Mouse (Mus musculus) liver, embryonic 13.5 days (tissue): ENCODE data around the gene Pinlyp. TPM values are rescaled to one million over a fixed set of nuclear protein-coding genes. Genes with fewer than 3 reads are reported as not detected.

Source experiments
- ATAC-seq: fragments of 200-750 bp; cut with Nextera tagmentation; 2 replicates; pipeline ENCODE4 v1.8.0; 2017; ENCODE audit warnings: low read depth, mild to moderate bottlenecking, moderate number of reproducible peaks, moderate library complexity
- DNase-seq: peaks from one replicate; pipeline ENCODE4 v3.0.0; 2022
- H3K27ac ChIP-seq: fragments of 300-500 bp; sonication (generic); 2 replicates; pipeline ENCODE4 v1.5.1; 2015; ENCODE audit warnings: moderate library complexity, mild to moderate bottlenecking, inconsistent platforms
- H3K27me3 ChIP-seq: fragments of 300-500 bp; sonication (generic); 2 replicates; pipeline ENCODE4 v1.6.1; 2015; ENCODE audit warnings: mild to moderate bottlenecking, inconsistent platforms
- H3K36me3 ChIP-seq: fragments of 300-500 bp; sonication (generic); 2 replicates; pipeline ENCODE4 v1.6.1; 2015; ENCODE audit warnings: mild to moderate bottlenecking, inconsistent platforms
- H3K4me1 ChIP-seq: fragments of 300-500 bp; sonication (generic); replicated peaks from 2 replicates; pipeline ENCODE4 v1.6.1; 2015; ENCODE audit warnings: inconsistent platforms
- H3K4me2 ChIP-seq: fragments of 300-500 bp; sonication (generic); 2 replicates; pipeline ENCODE4 v1.6.1; 2015; ENCODE audit warnings: inconsistent platforms, mild to moderate bottlenecking, moderate library complexity
- H3K4me3 ChIP-seq: fragments of 300-500 bp; sonication (generic); replicated peaks from 2 replicates; pipeline ENCODE4 v1.5.1; 2015; ENCODE audit warnings: mild to moderate bottlenecking, inconsistent platforms
- H3K9ac ChIP-seq: fragments of 300-500 bp; sonication (generic); 2 replicates; pipeline ENCODE4 v1.6.1; 2015; ENCODE audit warnings: mild to moderate bottlenecking, inconsistent platforms
- H3K9me3 ChIP-seq: fragments of 300-500 bp; sonication (generic); replicated peaks from 2 replicates; pipeline ENCODE4 v1.6.1; 2016; ENCODE audit warnings: inconsistent platforms
- WGBS: fragments of 180-500 bp; shearing (Covaris S2); methylation state at CpG from one replicate; pipeline ENCODE4 v1.1.7; 2015; ENCODE audit not compliant: insufficient replicate concordance; 5-methylcytosine and 5-hydroxymethylcytosine counted together
- polyA plus RNA-seq: library from polyadenylated mRNA; unstranded; fragments of >200 nt; fragmentation: Nextera tagmentation; extraction: Ambion mirVana; gene quantifications from 2 replicates; pipeline ENCODE4 v1.2.1, GENCODE M21; 2015

Pinlyp gene
- polyA plus RNA-seq, 1 experiment from 2014 or later: not detected

DNA sequence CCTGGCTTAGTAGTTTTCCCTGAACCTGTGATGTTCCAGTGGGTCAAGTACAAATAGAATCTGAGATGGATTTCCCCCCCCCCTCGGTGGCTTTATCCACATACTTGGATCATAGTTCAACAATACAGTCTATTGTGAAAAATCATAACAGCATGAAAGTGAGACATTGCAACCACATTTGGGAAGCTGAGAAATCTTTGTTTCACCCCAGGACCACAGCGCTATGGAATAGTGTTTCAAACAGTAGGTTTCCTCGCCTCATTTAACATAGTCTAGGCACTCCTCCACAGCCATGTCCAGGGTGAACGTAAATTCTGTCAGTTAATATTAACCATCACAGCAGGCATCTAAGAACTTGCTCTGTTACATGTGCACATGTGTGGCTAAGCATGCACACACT lies 8.8 kb downstream of the Pinlyp start:
- Histone ChIP-seq H3K9ac (no peak overlapping the region), H3K27ac (no peak overlapping the region), H3K27me3 (no peaks in the 10 kb centered on the region), H3K4me2 (no peak overlapping the region), H3K9me3 (no peaks in the 10 kb centered on the region), H3K4me3 (no peak overlapping the region), H3K36me3 (peaks cover 20% of the 10 kb centered on the region), H3K4me1 (peaks cover 12% of the 10 kb centered on the region)
- ATAC-seq (no peak), DNase-seq (no peak)
- WGBS: 74% methylated on average over 4 of the region's 4 CpGs

DNA sequence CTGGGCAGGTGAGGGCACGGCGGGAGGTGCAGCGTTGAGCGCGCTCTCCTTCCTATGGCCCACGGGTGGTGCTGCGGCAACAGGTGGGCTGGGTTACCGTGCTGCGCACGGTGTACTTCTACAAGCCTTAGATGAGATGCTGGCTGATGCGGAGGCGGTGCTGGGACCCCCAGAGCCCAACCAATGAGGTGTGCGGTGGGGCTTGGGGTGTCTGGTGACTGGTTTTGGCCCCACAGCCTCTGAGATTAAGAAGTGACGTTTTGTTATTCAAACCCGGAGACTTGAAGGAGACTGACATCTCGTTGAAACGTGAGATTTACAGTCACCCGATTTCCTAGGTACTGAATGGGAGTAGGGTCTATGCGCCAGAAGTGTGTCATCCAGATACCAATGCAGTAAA lies 11.6 kb downstream of the Pinlyp start:
- ATAC-seq (no peak), DNase-seq (no peak)
- no peaks in the 10 kb centered on the region for H3K27me3 ChIP-seq
- H3K4me1 ChIP-seq: peaks cover 27% of the 10 kb centered on the region
- H3K4me2 ChIP-seq: no peak overlapping the region
- H3K36me3 ChIP-seq: peaks cover 20% of the 10 kb centered on the region
- no peak overlapping the region for H3K4me3 ChIP-seq
- H3K9me3 ChIP-seq: no peaks in the 10 kb centered on the region
- 76% methylated on average over 19 of the region's 19 CpGs for WGBS
- no peak overlapping the region for H3K27ac ChIP-seq
- no peak overlapping the region for H3K9ac ChIP-seq

DNA sequence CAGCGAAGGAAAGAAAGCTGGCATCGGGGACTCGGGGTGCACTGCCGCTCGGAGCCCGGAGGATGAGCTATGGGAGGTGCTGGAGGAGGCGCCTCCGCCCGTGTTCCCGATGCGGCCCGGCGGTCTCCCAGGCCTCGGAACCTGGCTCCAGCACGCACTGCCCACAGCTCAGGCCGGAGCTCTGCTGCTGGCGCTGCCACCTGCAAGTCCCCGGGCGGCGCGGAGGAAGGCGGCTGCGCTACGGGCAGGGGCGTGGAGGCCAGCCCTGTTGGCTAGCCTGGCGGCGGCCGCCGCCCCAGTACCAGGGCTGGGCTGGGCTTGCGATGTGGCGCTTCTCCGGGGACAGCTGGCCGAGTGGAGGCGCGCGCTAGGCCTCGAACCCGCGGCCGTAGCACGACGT lies 12.1 kb downstream of the Pinlyp start:
- DNase-seq: no peak
- 69% methylated on average over 42 of the region's 42 CpGs for WGBS
- no peak overlapping the region for H3K4me2 ChIP-seq
- H3K4me1 ChIP-seq: peaks cover 32% of the 10 kb centered on the region
- H3K27me3 ChIP-seq: no peaks in the 10 kb centered on the region
- H3K9me3 ChIP-seq: no peaks in the 10 kb centered on the region
- H3K36me3 ChIP-seq: peaks cover 20% of the 10 kb centered on the region
- no peak overlapping the region for H3K27ac ChIP-seq
- no peak overlapping the region for H3K9ac ChIP-seq
- no peak for ATAC-seq
- H3K4me3 ChIP-seq: no peak overlapping the region

DNA sequence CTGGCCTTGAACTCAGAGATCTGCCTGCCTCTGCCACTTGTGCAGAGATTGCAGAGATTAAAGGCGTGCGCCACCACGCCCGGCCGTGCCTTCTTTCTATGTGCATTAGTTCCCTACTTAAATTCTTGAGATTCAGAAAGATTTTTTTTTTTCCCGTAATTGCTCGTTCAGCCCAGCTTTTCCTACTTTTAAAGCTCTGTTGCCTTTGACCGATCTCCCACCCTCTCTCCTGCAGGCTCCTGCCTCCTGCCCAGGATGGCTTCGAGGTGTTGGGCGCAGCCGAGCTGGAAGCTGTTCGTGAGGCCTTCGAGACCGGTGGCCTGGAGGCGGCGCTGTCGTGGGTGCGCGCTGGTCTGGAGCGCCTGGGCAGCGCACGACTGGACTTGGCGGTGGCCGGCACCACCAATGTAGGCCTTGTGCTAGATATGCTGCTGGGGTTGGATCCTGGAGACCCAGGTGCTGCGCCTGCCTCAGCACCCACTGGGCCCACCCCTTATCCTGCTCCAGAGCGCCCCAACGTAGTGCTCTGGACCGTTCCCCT lies 12.8 kb downstream of the Pinlyp start:
- Histone ChIP-seq H3K4me2 (no peak overlapping the region), H3K9ac (no peak overlapping the region), H3K9me3 (no peaks in the 10 kb centered on the region), H3K4me1 (peaks cover 32% of the 10 kb centered on the region), H3K4me3 (no peak overlapping the region), H3K36me3 (peaks cover 20% of the 10 kb centered on the region), H3K27ac (no peak overlapping the region), H3K27me3 (no peaks in the 10 kb centered on the region)
- WGBS: 87% methylated on average over 28 of the region's 28 CpGs
- ATAC-seq (no peak), DNase-seq (no peak)

DNA sequence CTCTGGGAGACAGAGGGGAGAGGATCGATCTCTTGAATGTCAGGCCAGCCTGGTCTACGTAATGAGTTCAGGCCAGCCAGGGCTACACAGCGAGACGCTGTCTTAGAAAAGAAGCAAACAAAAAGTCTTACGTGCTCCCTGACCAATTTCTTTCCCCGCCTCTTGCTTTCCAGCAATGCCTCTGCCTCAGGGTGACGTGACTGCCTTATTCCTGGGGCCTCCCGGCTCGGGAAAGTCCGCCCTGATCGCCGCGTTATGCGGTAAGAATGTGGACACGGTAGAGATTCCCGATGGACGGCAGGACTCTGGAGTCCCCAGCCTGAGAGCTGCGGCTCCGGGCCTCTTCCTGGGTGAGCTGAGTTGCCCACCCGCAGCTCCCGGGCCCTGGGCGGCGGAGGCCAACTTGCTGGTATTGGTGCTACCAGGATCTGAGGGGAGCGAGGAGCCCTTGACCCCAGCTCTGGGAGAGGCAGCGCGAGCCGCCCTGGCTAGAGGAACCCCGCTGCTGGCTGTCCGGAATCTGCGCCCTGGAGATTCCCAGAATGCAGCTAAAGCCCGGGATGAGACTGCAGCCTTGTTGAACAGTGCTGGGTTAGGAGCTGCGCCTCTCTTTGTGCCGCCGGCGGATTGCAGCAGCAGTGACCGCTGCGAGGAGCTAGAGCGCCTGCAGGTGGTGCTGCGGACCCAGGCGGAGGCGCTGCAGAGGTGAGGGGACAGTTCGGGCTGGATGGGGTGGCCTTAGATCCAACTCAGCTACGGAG lies 14.5 kb downstream of the Pinlyp start:
- ATAC-seq: peak; percentile 57
- Histone ChIP-seq H3K36me3 (peaks cover 20% of the 10 kb centered on the region), H3K4me2 (peak overlapping the region; percentile 95), H3K9me3 (no peaks in the 10 kb centered on the region), H3K27me3 (no peaks in the 10 kb centered on the region), H3K4me3 (peak overlapping the region; percentile 68), H3K9ac (peak overlapping the region; percentile 80), H3K27ac (peak overlapping the region; percentile 76), H3K4me1 (peaks cover 32% of the 10 kb centered on the region)
- DNase-seq: peak; percentile 56
- WGBS: 4% methylated on average over 43 of the region's 43 CpGs

DNA sequence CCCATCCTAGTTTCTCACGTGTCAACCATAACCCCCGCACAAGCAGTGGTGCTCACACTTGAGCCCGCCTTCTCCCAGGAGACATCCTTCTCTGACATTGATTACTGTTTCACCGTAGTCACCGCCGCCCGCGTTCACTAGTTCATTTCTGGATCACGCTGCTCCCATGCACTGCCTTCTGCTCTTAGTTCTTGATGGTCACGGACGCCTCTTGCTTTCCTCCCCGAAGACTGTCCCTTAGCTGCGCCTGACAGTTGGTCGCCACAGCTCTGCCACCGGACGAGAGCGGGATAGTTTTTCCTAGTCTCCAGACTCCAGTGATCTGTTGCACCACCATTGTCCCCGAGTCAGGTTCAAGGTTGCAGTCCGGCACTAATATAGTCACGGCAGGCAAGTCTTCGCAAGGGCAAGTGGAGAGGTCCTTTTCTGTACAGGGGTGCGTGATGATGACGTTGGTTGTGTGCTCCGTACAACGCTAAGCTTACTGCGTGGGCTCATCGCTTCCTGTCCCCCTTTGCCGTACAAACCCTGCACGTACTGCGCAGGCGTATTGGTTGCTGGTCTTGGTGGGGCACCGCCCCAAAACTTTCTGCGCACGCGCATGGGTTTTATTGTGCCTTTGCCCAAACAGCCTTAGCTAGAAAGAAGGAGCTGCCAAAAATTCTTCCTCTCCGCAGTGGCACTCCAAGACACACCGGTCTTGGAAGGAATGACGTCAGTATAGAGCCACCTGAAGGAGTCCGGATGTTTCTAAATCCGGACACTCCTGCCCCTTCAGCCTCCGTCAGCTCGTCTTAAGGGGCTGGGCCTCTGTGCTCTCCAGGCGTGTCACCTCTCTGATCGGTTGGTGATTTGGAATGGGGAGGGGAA lies 15.6 kb downstream of the Pinlyp start, which contains the start of gene Irgq:
TSS of gene Irgq (plus strand) at position 628 of the 870 bp plus-strand sequence.
- Histone ChIP-seq H3K4me1 (peaks cover 32% of the 10 kb centered on the region), H3K36me3 (peaks cover 20% of the 10 kb centered on the region), H3K27me3 (no peaks in the 10 kb centered on the region), H3K27ac (peak within 1 kb of the TSS; percentile 76), H3K4me3 (peak within 1 kb of the TSS; percentile 68), H3K9me3 (no peaks in the 10 kb centered on the region), H3K4me2 (peak within 1 kb of the TSS; percentile 95), H3K9ac (peak within 1 kb of the TSS; percentile 80)
- under 1% methylated on average over 44 of the region's 44 CpGs for WGBS
- peak; percentile 95 for DNase-seq
- peak; percentile 90 for ATAC-seq

DNA sequence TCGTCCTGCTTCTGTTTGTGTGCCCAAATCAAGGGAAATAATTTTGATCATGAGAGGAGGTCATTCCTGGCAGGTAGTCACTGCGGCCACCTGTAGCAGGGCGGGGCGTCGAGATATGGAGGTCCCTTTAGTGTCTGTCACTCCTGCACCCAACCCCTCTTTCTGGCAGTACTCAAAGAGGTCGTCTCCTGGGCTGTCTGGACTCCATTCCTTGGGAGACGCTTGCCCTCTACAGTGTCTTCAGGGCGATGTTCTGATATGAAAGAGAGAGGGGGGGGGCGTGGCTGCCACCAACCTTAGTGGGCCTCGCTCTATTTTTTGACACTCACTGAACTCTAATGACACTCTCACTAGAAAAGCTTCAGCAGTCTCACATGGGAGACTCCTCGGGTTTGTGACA lies 16.3 kb downstream of the Pinlyp start:
- DNase-seq (peak; percentile 9), ATAC-seq (no peak)
- 40% methylated on average over 11 of the region's 11 CpGs for WGBS
- Histone ChIP-seq H3K4me1 (peaks cover 32% of the 10 kb centered on the region), H3K4me2 (peak overlapping the region; percentile 95), H3K27me3 (no peaks in the 10 kb centered on the region), H3K9me3 (no peaks in the 10 kb centered on the region), H3K27ac (peak overlapping the region; percentile 76), H3K4me3 (peak overlapping the region; percentile 68), H3K36me3 (peaks cover 20% of the 10 kb centered on the region), H3K9ac (peak overlapping the region; percentile 80)

DNA sequence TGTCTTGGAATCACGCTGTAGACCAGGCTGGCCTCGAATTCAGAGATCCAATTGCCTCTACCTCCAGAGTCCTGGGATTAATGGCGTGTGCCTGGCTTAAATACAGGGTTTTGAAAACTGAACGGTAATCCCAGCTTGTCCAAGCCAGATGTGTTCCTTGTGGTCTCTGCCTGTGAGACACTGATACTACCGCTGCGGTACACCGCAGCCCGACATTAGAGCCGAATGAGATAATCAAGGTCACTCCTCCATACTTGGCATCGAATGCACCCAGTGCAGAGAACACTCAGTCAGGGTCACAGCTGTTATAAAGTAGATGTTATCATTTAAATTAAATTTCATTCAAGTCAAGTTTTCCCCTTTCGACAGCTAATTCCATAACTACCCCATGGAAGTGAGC lies 17.1 kb downstream of the Pinlyp start:
- ATAC-seq: no peak
- no peak for DNase-seq
- Histone ChIP-seq H3K27ac (no peak overlapping the region), H3K27me3 (0 out of 2 replicates have a peak, but pooled peaks cover 3% of the 10 kb centered on the region), H3K36me3 (peaks cover 12% of the 10 kb centered on the region), H3K4me1 (peaks cover 32% of the 10 kb centered on the region), H3K4me3 (no peak overlapping the region), H3K4me2 (no peak overlapping the region), H3K9me3 (no peaks in the 10 kb centered on the region), H3K9ac (no peak overlapping the region)
- 76% methylated on average over 11 of the region's 11 CpGs for WGBS

DNA sequence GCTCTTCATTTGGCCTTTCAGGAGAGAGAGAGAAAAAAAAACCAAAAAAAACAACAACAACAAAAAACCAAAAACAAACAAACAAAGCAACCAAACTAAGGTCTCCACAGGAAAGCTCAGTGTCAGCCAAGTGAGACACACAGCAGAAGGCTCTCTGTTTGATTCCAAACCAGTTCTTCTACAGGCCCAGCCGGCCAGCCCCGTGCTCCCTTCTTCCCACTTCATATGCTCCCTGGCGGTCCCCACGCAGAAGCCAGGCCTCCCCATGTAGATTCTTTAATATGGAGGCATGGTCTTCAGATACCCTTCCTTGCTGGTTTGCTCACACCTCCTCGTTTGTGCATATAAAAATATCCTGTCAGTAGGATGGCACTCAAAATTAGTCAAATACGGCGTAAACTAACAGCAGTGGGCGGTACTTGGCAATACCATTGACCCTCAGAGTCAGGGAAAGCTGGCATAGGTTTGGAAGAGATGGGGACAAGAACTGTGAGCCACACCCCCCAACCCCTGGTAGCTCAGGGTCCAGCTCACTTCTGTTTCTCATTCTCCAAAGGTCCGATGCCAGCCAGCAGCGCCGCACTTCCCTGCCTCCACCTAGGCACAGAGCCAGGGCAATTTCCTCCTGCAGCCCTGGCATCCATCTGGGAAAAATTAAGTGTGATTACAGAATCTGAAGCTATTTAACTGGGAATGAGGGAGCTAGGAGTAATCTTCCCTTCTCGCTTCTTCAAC lies 20.1 kb downstream of the Pinlyp start:
- ATAC-seq (no peak), DNase-seq (no peak)
- Histone ChIP-seq H3K27me3 (0 out of 2 replicates have a peak, but pooled peaks cover 8% of the 10 kb centered on the region), H3K4me2 (no peak overlapping the region), H3K9ac (no peak overlapping the region), H3K27ac (no peak overlapping the region), H3K4me3 (no peak overlapping the region), H3K4me1 (peaks cover 14% of the 10 kb centered on the region), H3K36me3 (no peaks in the 10 kb centered on the region), H3K9me3 (no peaks in the 10 kb centered on the region)
- 77% methylated on average over 12 of the region's 12 CpGs for WGBS

DNA sequence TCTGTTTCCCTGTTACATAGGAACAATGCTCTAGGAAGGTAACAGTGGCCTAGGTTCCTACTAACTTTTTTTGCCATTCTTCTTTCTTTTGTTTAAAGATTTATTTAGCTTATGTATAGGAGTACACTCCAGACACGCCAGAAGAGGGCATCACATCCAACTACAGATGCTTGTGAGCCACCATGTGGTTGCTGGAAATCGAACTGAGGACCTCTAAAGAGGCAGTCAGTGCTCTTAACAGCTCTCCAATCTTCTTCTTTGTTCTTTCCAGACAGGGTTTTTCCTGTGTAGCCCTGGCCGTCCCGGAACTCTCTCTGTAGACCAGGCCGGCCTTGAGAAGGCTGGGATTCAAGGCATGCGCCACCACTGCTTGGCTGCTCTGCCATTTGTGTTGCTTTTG lies 20.9 kb downstream of the Pinlyp start:
- no peaks in the 10 kb centered on the region for H3K36me3 ChIP-seq
- no peak overlapping the region for H3K27ac ChIP-seq
- H3K27me3 ChIP-seq: 0 out of 2 replicates have a peak, but pooled peaks cover 8% of the 10 kb centered on the region
- ATAC-seq: no peak
- WGBS: 69% methylated on average over 6 of the region's 6 CpGs
- no peak overlapping the region for H3K4me2 ChIP-seq
- no peak overlapping the region for H3K4me3 ChIP-seq
- peaks cover 12% of the 10 kb centered on the region for H3K4me1 ChIP-seq
- no peak overlapping the region for H3K9ac ChIP-seq
- no peaks in the 10 kb centered on the region for H3K9me3 ChIP-seq
- no peak for DNase-seq

DNA sequence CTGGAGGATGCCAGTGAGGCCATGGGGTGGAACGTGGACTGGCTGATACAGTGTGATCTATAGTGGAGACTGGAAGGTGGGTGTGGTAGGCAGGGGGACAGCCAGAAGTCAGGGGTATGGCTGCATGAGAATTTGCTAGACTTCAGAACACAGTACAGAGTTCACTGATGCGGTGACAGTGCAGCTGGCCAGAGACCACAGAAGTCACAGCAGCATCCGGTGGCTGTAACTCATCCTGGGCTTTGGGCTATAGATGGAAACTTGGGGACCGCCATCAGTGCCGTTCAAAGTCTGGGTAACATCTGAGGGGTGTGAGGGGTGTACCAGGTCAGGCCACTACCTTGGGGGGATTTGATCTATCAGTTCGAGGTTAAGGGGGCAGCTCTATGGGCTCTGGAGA lies 22.2 kb downstream of the Pinlyp start:
- Histone ChIP-seq H3K4me3 (no peak overlapping the region), H3K9ac (no peak overlapping the region), H3K27me3 (0 out of 2 replicates have a peak, but pooled peaks cover 8% of the 10 kb centered on the region), H3K4me2 (no peak overlapping the region), H3K27ac (no peak overlapping the region), H3K4me1 (no peaks in the 10 kb centered on the region), H3K36me3 (no peaks in the 10 kb centered on the region), H3K9me3 (no peaks in the 10 kb centered on the region)
- no peak for ATAC-seq
- 59% methylated on average over 6 of the region's 6 CpGs for WGBS
- DNase-seq: no peak
